Mouse (Mus musculus) stomach, embryonic 14.5 days (tissue): ENCODE results near the gene Rerg. TPM values are rescaled to one million over a fixed set of nuclear protein-coding genes. Genes with fewer than 3 reads are reported as not detected.

Experiments
- ATAC-seq: fragments of 200-750 bp; cut with Nextera tagmentation; 2 replicates; pipeline ENCODE4 v1.8.0; 2017; ENCODE audit warnings: low read depth, moderate TSS enrichment; ENCODE audit not compliant: insufficient number of reproducible peaks, insufficient read depth, low FRiP score
- H3K27ac ChIP-seq: fragments of 300-500 bp; sonication (generic); 2 replicates; pipeline ENCODE4 v1.5.1; 2014; ENCODE audit warnings: mild to moderate bottlenecking, low read length, moderate library complexity, mixed read lengths
- H3K27me3 ChIP-seq: fragments of 300-500 bp; sonication (generic); 2 replicates; pipeline ENCODE4 v1.6.1; 2014; ENCODE audit warnings: low read length, control low read depth, mixed read lengths; ENCODE audit not compliant: control insufficient read depth, insufficient read depth
- H3K36me3 ChIP-seq: fragments of 300-500 bp; sonication (generic); 2 replicates; pipeline ENCODE4 v1.6.1; 2014; ENCODE audit warnings: mild to moderate bottlenecking, control low read depth, low read length, moderate library complexity, mixed read lengths; ENCODE audit not compliant: control insufficient read depth, insufficient read depth
- H3K4me1 ChIP-seq: fragments of 300-500 bp; sonication (generic); 2 replicates; pipeline ENCODE4 v1.6.1; 2014; ENCODE audit warnings: low read length, control low read depth, mixed read lengths; ENCODE audit not compliant: control insufficient read depth, insufficient read depth
- H3K4me2 ChIP-seq: fragments of 300-500 bp; sonication (generic); replicated peaks from 2 replicates; pipeline ENCODE4 v1.6.1; 2014; ENCODE audit warnings: low read depth, low read length, control low read depth
- H3K4me3 ChIP-seq: fragments of 300-500 bp; sonication (generic); 2 replicates; pipeline ENCODE4 v1.5.1; 2014; ENCODE audit warnings: low read depth, low read length, control low read depth
- H3K9ac ChIP-seq: fragments of 300-500 bp; sonication (generic); replicated peaks from 2 replicates; pipeline ENCODE4 v1.6.1; 2014; ENCODE audit warnings: low read depth, mild to moderate bottlenecking, control low read depth, low read length, moderate library complexity, mixed read lengths
- H3K9me3 ChIP-seq: fragments of 300-500 bp; sonication (generic); 2 replicates; pipeline ENCODE4 v1.6.1; 2016; ENCODE audit warnings: low read depth, low read length, control low read depth; ENCODE audit not compliant: control insufficient read depth
- WGBS: fragments of 180-500 bp; shearing (Covaris S2); extraction: QIAGEN DNeasy Blood & Tissue Kit; methylation state at CpG from one replicate; pipeline ENCODE4 v1.1.7; 2014; 5-methylcytosine and 5-hydroxymethylcytosine counted together
- polyA plus RNA-seq: library from polyadenylated mRNA; unstranded; fragments of >200 nt; fragmentation: Nextera tagmentation; extraction: Ambion mirVana; gene quantifications from 2 replicates; pipeline ENCODE4 v1.2.1, GENCODE M21; 2014

The Rerg gene
- polyA plus RNA-seq, 1 experiment from 2014 or later: 36.5 TPM

- H3K27ac ChIP-seq: no peak overlapping the region
- H3K4me2 ChIP-seq: no peak overlapping the region
- 58% methylated on average over 3 of the region's 3 CpGs for WGBS
- no peaks in the 10 kb centered on the region for H3K9me3 ChIP-seq
- H3K36me3 ChIP-seq: no peaks in the 10 kb centered on the region
- H3K4me1 ChIP-seq: peaks cover 6% of the 10 kb centered on the region; the same call in 1 of the 2 replicates
- no peak overlapping the region for H3K4me3 ChIP-seq
- ATAC-seq: no peak
- no peaks in the 10 kb centered on the region for H3K27me3 ChIP-seq
- H3K9ac ChIP-seq: no peak overlapping the region
These were observed 8.7 kb upstream of the Rerg start for GRCm38 (mm10) chr6:137179026-137179425.

GRCm38 (mm10) chr6:137170646-137171045 is 349 bp upstream of the Rerg start:
- H3K36me3 ChIP-seq: no peaks in the 10 kb centered on the region
- no peak overlapping the region for H3K9ac ChIP-seq
- 41% methylated on average over 7 of the region's 7 CpGs for WGBS
- H3K4me2 ChIP-seq: no peak overlapping the region
- H3K9me3 ChIP-seq: no peaks in the 10 kb centered on the region
- no peak overlapping the region for H3K4me3 ChIP-seq
- H3K27ac ChIP-seq: no peak overlapping the region
- H3K27me3 ChIP-seq: no peaks in the 10 kb centered on the region
- H3K4me1 ChIP-seq: peaks cover 8% of the 10 kb centered on the region
- no peak for ATAC-seq

GRCm38 (mm10) chr6:137169171-137169968 is 927 bp downstream of the Rerg start:
- Histone ChIP-seq H3K4me2 (peak overlapping the region; percentile 71), H3K4me1 (peaks cover 8% of the 10 kb centered on the region), H3K27ac (peak overlapping the region; percentile 49; the same call in 1 of the 2 replicates), H3K4me3 (peak overlapping the region; percentile 64), H3K27me3 (no peaks in the 10 kb centered on the region), H3K9ac (peak overlapping the region; percentile 43), H3K36me3 (no peaks in the 10 kb centered on the region), H3K9me3 (no peaks in the 10 kb centered on the region)
- WGBS: 1% methylated on average over 52 of the region's 53 CpGs
- peak; percentile 91 for ATAC-seq

- H3K27ac ChIP-seq: no peak overlapping the region
- 16% methylated on average over 4 of the region's 4 CpGs for WGBS
These were observed 3.5 kb downstream of the Rerg start for GRCm38 (mm10) chr6:137166843-137167242.

GRCm38 (mm10) chr6:137163571-137163970 is 6.7 kb downstream of the Rerg start:
- WGBS: 77% methylated on average over 10 of the region's 10 CpGs
- no peak overlapping the region for H3K4me2 ChIP-seq
- peaks cover 12% of the 10 kb centered on the region for H3K4me1 ChIP-seq
- no peaks in the 10 kb centered on the region for H3K27me3 ChIP-seq
- no peak overlapping the region for H3K27ac ChIP-seq
- H3K9me3 ChIP-seq: no peaks in the 10 kb centered on the region
- no peak overlapping the region for H3K9ac ChIP-seq
- ATAC-seq: no peak
- no peak overlapping the region for H3K4me3 ChIP-seq
- peaks cover 3% of the 10 kb centered on the region; the same call in 1 of the 2 replicates for H3K36me3 ChIP-seq

More at GRCm38 (mm10) chr6:137166843-137167242, 3.5 kb downstream of the Rerg start:
- no peak overlapping the region for H3K4me3 ChIP-seq
- peaks cover 8% of the 10 kb centered on the region for H3K4me1 ChIP-seq
- no peak for ATAC-seq
- H3K4me2 ChIP-seq: peak overlapping the region; percentile 71; the same call in 1 of the 2 replicates
- no peaks in the 10 kb centered on the region for H3K9me3 ChIP-seq
- H3K27me3 ChIP-seq: no peaks in the 10 kb centered on the region
- peaks cover 3% of the 10 kb centered on the region; the same call in 1 of the 2 replicates for H3K36me3 ChIP-seq
- H3K9ac ChIP-seq: no peak overlapping the region

- H3K4me3 ChIP-seq: no peak overlapping the region
- no peaks in the 10 kb centered on the region for H3K27me3 ChIP-seq
- no peak overlapping the region for H3K9ac ChIP-seq
- no peak overlapping the region for H3K27ac ChIP-seq
- H3K9me3 ChIP-seq: no peaks in the 10 kb centered on the region
- ATAC-seq: no peak
- peaks cover 12% of the 10 kb centered on the region for H3K4me1 ChIP-seq
- WGBS: 80% methylated on average over 4 of the region's 4 CpGs
- peaks cover 3% of the 10 kb centered on the region; the same call in 1 of the 2 replicates for H3K36me3 ChIP-seq
- no peak overlapping the region for H3K4me2 ChIP-seq
These were observed 7.2 kb downstream of the Rerg start for GRCm38 (mm10) chr6:137163061-137163460.

- Histone ChIP-seq H3K9ac (no peak overlapping the region), H3K27ac (no peak overlapping the region), H3K36me3 (peaks cover 3% of the 10 kb centered on the region; the same call in 1 of the 2 replicates), H3K4me1 (peaks cover 11% of the 10 kb centered on the region), H3K9me3 (no peaks in the 10 kb centered on the region), H3K27me3 (no peaks in the 10 kb centered on the region), H3K4me2 (no peak overlapping the region), H3K4me3 (no peak overlapping the region)
- WGBS: 93% methylated on average over 7 of the region's 7 CpGs
- ATAC-seq: no peak
These were observed 7.8 kb downstream of the Rerg start for GRCm38 (mm10) chr6:137162481-137162880.

GRCm38 (mm10) chr6:137161491-137162088 is 8.7 kb downstream of the Rerg start:
- Histone ChIP-seq H3K27me3 (no peaks in the 10 kb centered on the region), H3K36me3 (peaks cover 3% of the 10 kb centered on the region; the same call in 1 of the 2 replicates), H3K9me3 (no peaks in the 10 kb centered on the region), H3K4me2 (no peak overlapping the region), H3K27ac (peak overlapping the region; percentile 21; the same call in 1 of the 2 replicates), H3K9ac (no peak overlapping the region), H3K4me1 (peaks cover 4% of the 10 kb centered on the region), H3K4me3 (no peak overlapping the region)
- ATAC-seq: peak; percentile 74; the same call in 1 of the 2 replicates
- 57% methylated on average over 11 of the region's 11 CpGs for WGBS
